Mouse (Mus musculus): ENCODE results near the gene Gdpd4. TPM values are rescaled to one million over a fixed set of nuclear protein-coding genes. Genes with fewer than 3 reads are reported as not detected.

Gene Gdpd4
- not detected in 2 replicates for total RNA-seq (2017)

GRCm38 (mm10) chr7:97919742-97920141 is at the start of gene Gdpd4:
Gene Gdpd4, plus strand, starts transcription at chr7:97919955.
- no peak for ATAC-seq (replicated peaks in 1 of 2; ENCODE audit: insufficient read depth in 1 of 2, low FRiP score in 2 of 2, low TSS enrichment in 1 of 2, low read depth in 1 of 2, poor library complexity in 2 of 2, severe bottlenecking in 2 of 2)

- ATAC-seq (replicated peaks in 1 of 2; ENCODE audit: insufficient read depth in 1 of 2, low FRiP score in 2 of 2, low TSS enrichment in 1 of 2, low read depth in 1 of 2, poor library complexity in 2 of 2, severe bottlenecking in 2 of 2) = no peak
These were observed 47.4 kb upstream of the Gdpd4 start for GRCm38 (mm10) chr7:97872396-97872795.

- no peak for ATAC-seq (replicated peaks in 1 of 2; ENCODE audit: insufficient read depth in 1 of 2, low FRiP score in 2 of 2, low TSS enrichment in 1 of 2, low read depth in 1 of 2, poor library complexity in 2 of 2, severe bottlenecking in 2 of 2)
These were observed 46.4 kb upstream of the Gdpd4 start for GRCm38 (mm10) chr7:97873317-97873716.

- no peak for ATAC-seq (replicated peaks in 1 of 2; ENCODE audit: insufficient read depth in 1 of 2, low FRiP score in 2 of 2, low TSS enrichment in 1 of 2, low read depth in 1 of 2, poor library complexity in 2 of 2, severe bottlenecking in 2 of 2)
These were observed 41.8 kb upstream of the Gdpd4 start for GRCm38 (mm10) chr7:97877846-97878538.

- ATAC-seq (replicated peaks in 1 of 2; ENCODE audit: insufficient read depth in 1 of 2, low FRiP score in 2 of 2, low TSS enrichment in 1 of 2, low read depth in 1 of 2, poor library complexity in 2 of 2, severe bottlenecking in 2 of 2) = no peak
These were observed 8.1 kb upstream of the Gdpd4 start for GRCm38 (mm10) chr7:97911646-97912045.

GRCm38 (mm10) chr7:97914833-97915516 is 4.8 kb upstream of the Gdpd4 start:
- ATAC-seq (replicated peaks in 1 of 2; ENCODE audit: insufficient read depth in 1 of 2, low FRiP score in 2 of 2, low TSS enrichment in 1 of 2, low read depth in 1 of 2, poor library complexity in 2 of 2, severe bottlenecking in 2 of 2) = no peak

GRCm38 (mm10) chr7:97925819-97926218 is 6.1 kb downstream of the Gdpd4 start:
- no peak for ATAC-seq (replicated peaks in 1 of 2; ENCODE audit: insufficient read depth in 1 of 2, low FRiP score in 2 of 2, low TSS enrichment in 1 of 2, low read depth in 1 of 2, poor library complexity in 2 of 2, severe bottlenecking in 2 of 2)

GRCm38 (mm10) chr7:97926978-97927377 is 7.2 kb downstream of the Gdpd4 start:
- ATAC-seq (replicated peaks in 1 of 2; ENCODE audit: insufficient read depth in 1 of 2, low FRiP score in 2 of 2, low TSS enrichment in 1 of 2, low read depth in 1 of 2, poor library complexity in 2 of 2, severe bottlenecking in 2 of 2) = no peak

GRCm38 (mm10) chr7:97944485-97944884 is 24.7 kb downstream of the Gdpd4 start:
- ATAC-seq (replicated peaks in 1 of 2; ENCODE audit: insufficient read depth in 1 of 2, low FRiP score in 2 of 2, low TSS enrichment in 1 of 2, low read depth in 1 of 2, poor library complexity in 2 of 2, severe bottlenecking in 2 of 2) = no peak

- no peak for ATAC-seq (replicated peaks in 1 of 2; ENCODE audit: insufficient read depth in 1 of 2, low FRiP score in 2 of 2, low TSS enrichment in 1 of 2, low read depth in 1 of 2, poor library complexity in 2 of 2, severe bottlenecking in 2 of 2)
These were observed 52.7 kb downstream of the Gdpd4 start for GRCm38 (mm10) chr7:97972486-97972885.

- ATAC-seq (replicated peaks in 1 of 2; ENCODE audit: insufficient read depth in 1 of 2, low FRiP score in 2 of 2, low TSS enrichment in 1 of 2, low read depth in 1 of 2, poor library complexity in 2 of 2, severe bottlenecking in 2 of 2) = peak; percentile 86 to 92
These were observed 57.7 kb downstream of the Gdpd4 start for GRCm38 (mm10) chr7:97977463-97977862.

GRCm38 (mm10) chr7:97984108-97984834 is 64.5 kb downstream of the Gdpd4 start:
- ATAC-seq (replicated peaks in 1 of 2; ENCODE audit: insufficient read depth in 1 of 2, low FRiP score in 2 of 2, low TSS enrichment in 1 of 2, low read depth in 1 of 2, poor library complexity in 2 of 2, severe bottlenecking in 2 of 2) = peak in 1 of 2 experiments; percentile 36; a peak in 1 of 4 replicates

- no peak for ATAC-seq (replicated peaks in 1 of 2; ENCODE audit: insufficient read depth in 1 of 2, low FRiP score in 2 of 2, low TSS enrichment in 1 of 2, low read depth in 1 of 2, poor library complexity in 2 of 2, severe bottlenecking in 2 of 2)
These were observed 82.9 kb downstream of the Gdpd4 start for GRCm38 (mm10) chr7:98002617-98003016.

GRCm38 (mm10) chr7:98048101-98048824 is 128.5 kb downstream of the Gdpd4 start:
- no peak for ATAC-seq (replicated peaks in 1 of 2; ENCODE audit: insufficient read depth in 1 of 2, low FRiP score in 2 of 2, low TSS enrichment in 1 of 2, low read depth in 1 of 2, poor library complexity in 2 of 2, severe bottlenecking in 2 of 2)

- ATAC-seq (replicated peaks in 1 of 2; ENCODE audit: insufficient read depth in 1 of 2, low FRiP score in 2 of 2, low TSS enrichment in 1 of 2, low read depth in 1 of 2, poor library complexity in 2 of 2, severe bottlenecking in 2 of 2) = peak in 1 of 2 experiments; percentile 62; a peak in 1 of 4 replicates
These were observed 132.2 kb downstream of the Gdpd4 start for GRCm38 (mm10) chr7:98051980-98052379.

GRCm38 (mm10) chr7:98054461-98054860 is 134.7 kb downstream of the Gdpd4 start:
- ATAC-seq (replicated peaks in 1 of 2; ENCODE audit: insufficient read depth in 1 of 2, low FRiP score in 2 of 2, low TSS enrichment in 1 of 2, low read depth in 1 of 2, poor library complexity in 2 of 2, severe bottlenecking in 2 of 2) = no peak

- no peak for ATAC-seq (replicated peaks in 1 of 2; ENCODE audit: insufficient read depth in 1 of 2, low FRiP score in 2 of 2, low TSS enrichment in 1 of 2, low read depth in 1 of 2, poor library complexity in 2 of 2, severe bottlenecking in 2 of 2)
These were observed 135.2 kb downstream of the Gdpd4 start for GRCm38 (mm10) chr7:98054942-98055341.

- no peak for ATAC-seq (replicated peaks in 1 of 2; ENCODE audit: insufficient read depth in 1 of 2, low FRiP score in 2 of 2, low TSS enrichment in 1 of 2, low read depth in 1 of 2, poor library complexity in 2 of 2, severe bottlenecking in 2 of 2)
These were observed 146.5 kb downstream of the Gdpd4 start for GRCm38 (mm10) chr7:98066229-98066628.

Measured in hematopoietic stem cell, adult 5-6 weeks (primary cell).